Mouse (Mus musculus) large intestine, adult 2 months (tissue): Measurements from ENCODE around the gene Mmab. TPM values are rescaled to one million over a fixed set of nuclear protein-coding genes. Genes with fewer than 3 reads are reported as not detected.

ENCODE experiments used
- DNase-seq: peaks from one replicate; pipeline ENCODE4 v3.0.0-alpha.2; 2012; ENCODE audit warnings: low read depth, low spot score
- WGBS: fragments of 180-500 bp; shearing (Covaris S2); methylation state at CpG from one replicate; pipeline ENCODE4 v1.1.7; 2018; 5-methylcytosine and 5-hydroxymethylcytosine counted together
- polyA plus RNA-seq: library from polyadenylated mRNA; depleted of rRNA; stranded (reverse); fragments of >200 nt; gene quantifications from 2 replicates; pipeline ENCODE4 v1.2.3, GENCODE M21; 2012; rRNA removed

Gene Mmab
- 8.0 and 10.5 TPM in 2 replicates for polyA plus RNA-seq

DNA sequence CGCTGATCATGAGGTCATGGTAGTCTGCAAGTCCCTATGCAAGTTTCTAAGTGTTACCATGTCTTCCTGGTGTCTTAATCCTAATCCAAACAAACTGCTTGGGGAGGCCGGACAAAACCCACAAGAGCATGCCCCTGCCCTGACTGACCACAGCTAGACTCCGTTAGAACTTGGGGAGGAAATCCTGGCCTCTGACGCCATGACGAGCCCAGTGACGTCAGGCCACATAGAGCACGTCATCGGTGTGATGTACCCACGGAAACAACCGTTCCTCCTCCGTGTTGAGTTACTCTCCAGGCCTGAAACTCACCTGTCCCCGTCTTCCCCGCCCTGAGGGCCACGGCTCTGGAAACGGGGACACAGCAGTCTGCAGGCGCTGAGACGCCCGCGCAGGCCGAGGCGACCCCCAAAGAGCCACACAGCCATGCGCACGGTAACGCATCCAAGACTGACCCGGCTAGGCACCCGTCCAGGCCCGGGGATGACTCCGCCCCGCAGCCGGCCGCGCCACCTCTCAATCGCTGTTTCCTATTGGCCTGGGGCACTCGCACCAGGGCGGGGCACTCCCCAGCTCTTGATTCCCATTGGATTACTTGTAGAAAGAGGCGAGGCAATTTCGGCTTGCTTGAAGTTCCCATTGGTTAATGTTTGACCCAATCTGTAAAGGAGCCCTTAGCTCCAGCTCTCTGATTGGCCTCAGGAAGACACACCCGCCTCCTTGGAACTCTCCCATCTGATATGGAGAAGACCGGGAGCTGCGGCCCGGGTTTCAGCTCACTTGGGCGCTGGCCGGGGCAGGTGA is at the start of gene Mmab, which contains the start of gene Mvk:
Gene Mmab, minus strand, starts transcription at position 495 of the 802 bp plus-strand sequence.
Gene Mvk, plus strand, starts transcription at position 704 of the 802 bp plus-strand sequence.
- WGBS: under 1% methylated on average over 43 of the region's 43 CpGs
- DNase-seq: peak; percentile 88

DNA sequence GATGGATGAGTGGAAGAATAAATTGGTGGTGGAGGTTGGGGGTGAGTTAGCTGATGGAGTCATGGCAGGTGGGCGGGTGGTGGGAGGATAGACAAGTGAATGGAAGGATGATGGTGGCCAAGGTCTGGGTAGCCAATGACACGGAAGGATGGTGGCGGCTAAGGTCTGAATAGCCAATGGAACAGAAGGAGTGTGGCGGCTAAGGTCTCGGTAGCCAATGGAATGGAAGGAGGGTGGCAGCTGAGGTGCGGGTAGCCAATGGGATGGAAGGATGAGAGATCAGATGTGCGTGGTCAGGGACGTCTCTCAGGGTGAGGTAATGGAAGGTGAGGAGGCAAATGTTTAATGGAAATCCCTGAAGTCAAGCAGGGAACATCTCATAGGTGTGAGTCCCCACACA is 46.4 kb upstream of the Mmab start:
- no peak for DNase-seq
- 93% methylated on average over 8 of the region's 8 CpGs for WGBS

DNA sequence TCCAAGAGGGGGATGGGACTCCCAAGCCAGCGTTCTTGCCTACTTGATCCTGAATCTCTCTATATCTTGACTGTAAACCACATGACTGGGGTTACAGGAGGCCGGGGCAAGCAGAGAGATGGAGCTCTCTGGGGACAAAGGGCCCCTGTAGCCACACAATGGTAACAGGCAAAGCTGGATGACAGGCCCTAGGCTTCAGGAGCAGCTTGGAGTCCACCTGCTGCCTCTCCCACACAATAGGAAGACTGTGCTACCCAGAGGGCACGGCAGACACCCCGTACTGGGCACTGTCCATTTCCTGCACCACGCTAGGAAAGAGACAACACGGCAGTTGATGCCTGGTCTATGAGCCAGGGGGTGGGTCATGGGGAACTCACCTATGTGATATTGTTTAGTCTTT is 45.7 kb upstream of the Mmab start:
- 70% methylated on average over 6 of the region's 6 CpGs for WGBS
- no peak for DNase-seq

DNA sequence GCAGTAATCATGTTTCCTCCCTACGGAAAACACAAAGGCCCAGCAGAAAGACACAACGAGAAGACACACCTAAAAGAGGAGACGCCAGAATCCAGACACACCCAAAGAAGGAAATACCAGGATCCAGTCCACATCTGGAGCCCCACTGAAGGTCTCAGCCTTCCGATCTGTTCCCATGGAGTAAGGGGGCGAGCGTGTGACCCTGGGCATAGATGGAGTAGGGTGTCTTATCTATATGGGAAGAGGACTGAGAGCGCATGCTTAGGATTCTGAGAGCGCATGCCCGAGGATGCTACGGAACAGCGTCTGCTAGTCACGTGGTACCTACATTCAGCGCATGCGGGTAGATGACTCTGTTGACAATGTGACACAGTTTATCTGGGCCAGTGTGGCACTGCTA is 41.8 kb upstream of the Mmab start:
- 71% methylated on average over 14 of the region's 14 CpGs for WGBS
- no peak for DNase-seq

DNA sequence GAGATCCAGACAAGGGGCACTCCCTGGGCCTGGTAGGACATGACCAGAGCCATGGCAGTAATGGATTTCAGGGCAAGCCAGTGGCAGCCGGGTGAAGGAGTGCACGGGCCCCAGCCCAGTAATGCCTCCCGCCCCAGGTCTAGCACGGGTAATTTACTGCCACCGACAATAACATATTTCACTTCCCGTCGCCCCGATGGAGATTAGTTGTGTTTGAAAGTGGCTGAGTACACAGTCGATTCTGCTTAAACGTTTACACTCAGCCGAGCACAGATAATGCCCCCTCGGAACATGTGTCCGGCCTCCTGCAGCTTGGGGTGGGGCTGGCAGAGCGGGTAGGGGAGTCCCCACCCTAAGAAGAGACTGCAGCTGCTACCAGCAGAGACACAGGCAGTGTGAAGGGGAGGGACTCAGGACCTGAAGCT is 38.7 kb upstream of the Mmab start:
- WGBS: 3% methylated on average over 14 of the region's 14 CpGs
- DNase-seq: no peak

DNA sequence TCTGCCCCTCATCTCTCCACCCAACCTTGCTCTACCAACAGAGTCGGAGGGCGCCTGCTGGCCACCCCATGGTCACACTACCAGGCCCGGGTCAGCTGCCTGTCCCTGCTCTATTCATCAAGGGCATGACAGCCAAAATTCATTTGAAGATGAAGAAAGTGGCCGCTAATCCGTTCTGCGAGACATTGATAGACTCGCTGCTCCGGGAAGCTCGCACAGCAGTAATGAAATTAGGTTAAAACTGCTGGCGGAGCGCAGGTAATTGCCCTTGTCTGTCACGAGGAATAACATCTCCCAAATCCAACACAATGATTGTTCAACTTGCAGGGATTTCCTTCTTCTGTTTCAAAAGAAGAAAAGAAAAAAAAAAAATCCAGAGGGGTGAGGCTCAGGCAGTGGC is 34.4 kb upstream of the Mmab start:
- 88% methylated on average over 12 of the region's 12 CpGs for WGBS
- no peak for DNase-seq

DNA sequence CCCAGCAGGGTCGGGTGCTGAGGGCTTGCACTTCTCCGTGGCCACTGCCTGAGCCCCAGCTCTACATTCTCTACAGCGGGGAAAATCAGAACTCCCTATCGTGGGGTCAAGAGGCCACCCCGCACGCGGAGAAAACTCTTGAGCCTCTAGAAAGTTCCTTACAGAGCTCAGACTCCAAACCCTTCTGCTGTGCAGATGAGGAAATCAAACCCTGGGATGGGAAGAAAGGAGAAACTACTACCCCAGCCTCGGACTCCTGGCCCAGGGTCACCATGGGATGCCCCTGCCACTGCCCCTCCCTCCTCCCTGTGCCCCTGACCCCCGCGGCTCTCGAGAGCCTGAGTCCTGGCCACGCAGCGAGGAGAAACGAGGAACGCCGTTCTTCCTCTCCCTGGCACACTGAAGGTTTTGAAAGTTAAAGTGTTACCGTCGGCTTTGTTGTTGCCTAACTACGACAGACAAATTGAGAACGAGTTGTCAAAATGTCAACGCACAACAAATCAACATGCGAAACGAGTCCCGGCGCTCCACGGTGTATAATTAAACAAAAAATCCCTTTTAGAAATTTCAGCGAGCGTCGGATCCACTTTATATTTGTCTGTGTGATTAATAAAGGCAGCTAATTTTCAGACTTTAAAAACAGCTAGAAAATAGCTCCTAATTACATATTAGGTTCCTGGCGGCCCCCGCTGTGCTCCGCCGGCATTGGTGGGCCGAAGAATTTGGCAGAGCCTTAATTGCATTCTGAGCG is 31.1 kb upstream of the Mmab start:
- no peak for DNase-seq
- WGBS: 54% methylated on average over 35 of the region's 35 CpGs

DNA sequence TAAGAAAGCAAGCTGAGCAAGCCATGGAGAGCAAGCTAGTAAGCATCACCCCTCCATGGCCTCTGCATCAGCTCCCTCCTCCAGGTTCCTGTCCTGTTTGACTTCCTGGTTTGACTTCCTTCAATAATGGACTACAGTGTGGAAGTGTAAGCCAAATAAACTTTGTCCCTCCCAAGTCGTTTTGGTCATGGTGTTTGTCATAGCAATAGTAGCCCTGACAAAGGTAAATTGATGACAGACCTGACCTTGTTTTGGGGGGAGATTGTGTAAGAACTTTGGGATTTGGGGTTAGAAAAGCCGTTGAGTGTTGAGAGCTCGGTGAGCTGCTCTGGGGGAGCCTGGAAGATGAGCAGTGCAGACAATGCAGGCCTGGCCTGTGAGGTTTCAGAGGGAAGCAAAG is 26.5 kb upstream of the Mmab start:
- DNase-seq: no peak

DNA sequence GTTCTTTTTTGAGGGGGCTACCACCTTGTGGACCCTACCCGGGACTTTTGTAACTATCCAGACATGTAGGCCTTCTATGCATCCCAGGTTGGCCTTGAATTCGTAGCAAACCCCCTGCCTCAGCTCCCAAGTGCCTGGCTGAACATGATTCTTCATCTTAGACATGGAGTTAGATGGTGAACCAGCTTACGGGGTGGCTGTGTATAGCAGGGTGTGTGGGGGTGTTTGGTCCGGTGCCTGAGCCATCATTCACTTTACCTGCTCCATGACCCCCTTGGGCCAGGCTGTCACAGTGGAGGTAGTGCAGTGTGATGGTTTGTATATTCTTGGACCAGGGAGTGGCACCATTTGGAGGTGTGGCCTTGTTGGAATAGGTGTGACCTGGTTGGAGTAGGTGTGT is 24.1 kb upstream of the Mmab start:
- WGBS: 67% methylated on average over 4 of the region's 4 CpGs
- no peak for DNase-seq

More for the DNA sequence above, 26.5 kb upstream of the Mmab start:
- WGBS: 59% methylated on average over 3 of the region's 3 CpGs

DNA sequence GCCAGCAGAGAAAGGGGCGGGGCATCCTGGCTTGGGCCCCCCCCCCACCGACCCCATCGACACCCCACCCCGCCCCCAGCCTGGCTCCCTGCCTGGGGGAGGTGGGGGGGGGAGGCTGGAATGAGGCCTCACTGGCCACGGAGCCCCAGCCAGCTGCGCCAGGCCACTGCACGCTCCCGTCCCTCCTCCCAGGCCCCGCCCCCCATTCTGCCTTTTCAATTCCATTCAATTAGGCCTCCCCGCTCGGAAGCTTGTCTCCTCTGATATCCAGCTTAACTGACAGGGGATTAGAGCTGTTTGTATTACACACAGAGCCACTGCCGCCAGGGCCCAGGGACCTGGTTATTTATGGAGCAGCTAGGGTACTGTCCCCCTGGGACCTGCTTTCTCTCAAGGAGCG is 23.6 kb upstream of the Mmab start:
- DNase-seq: no peak
- WGBS: 7% methylated on average over 13 of the region's 13 CpGs

DNA sequence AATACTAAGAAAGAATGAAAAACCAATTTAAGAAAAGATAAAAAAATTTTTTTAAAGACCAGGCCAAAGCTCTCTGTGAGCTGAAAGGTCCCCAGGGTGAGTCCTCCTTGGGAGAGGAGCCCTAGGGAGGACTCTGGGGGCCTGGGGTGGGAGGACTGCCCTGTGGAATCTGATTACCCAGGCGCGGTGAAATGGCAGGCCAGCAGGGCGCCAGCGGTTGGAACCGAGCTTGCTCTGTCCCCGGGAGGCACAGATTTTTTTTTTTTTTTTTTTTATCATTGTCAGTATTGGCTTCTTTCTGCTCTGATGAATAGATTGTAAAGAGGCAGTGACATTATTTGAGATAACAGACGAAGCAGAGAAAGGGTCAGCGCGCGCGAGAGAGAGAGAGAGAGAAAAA is 23.2 kb upstream of the Mmab start:
- 17% methylated on average over 11 of the region's 11 CpGs for WGBS

DNA sequence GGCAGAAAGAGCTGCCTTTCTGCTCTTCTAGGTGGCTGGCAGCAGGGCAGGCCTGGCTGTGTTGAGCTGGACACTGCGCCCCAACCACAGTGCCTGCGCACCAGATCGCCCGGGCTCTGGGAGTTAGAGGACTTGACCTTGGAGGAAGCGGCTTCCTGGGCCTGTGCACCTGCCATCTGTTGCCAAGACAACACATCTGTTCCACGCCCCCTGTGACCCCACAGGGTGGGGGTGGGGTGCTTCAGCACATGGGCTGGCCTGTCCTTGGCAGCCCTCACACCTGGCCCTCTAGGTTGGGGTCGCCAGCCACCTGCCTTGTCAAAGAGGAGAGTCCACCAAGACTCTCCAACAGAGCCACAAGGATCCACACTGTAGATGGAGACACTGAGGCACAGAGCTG is 21.8 kb upstream of the Mmab start:
- no peak for DNase-seq
- WGBS: 66% methylated on average over 7 of the region's 7 CpGs

More for the DNA sequence above, 23.2 kb upstream of the Mmab start:
- no peak for DNase-seq

DNA sequence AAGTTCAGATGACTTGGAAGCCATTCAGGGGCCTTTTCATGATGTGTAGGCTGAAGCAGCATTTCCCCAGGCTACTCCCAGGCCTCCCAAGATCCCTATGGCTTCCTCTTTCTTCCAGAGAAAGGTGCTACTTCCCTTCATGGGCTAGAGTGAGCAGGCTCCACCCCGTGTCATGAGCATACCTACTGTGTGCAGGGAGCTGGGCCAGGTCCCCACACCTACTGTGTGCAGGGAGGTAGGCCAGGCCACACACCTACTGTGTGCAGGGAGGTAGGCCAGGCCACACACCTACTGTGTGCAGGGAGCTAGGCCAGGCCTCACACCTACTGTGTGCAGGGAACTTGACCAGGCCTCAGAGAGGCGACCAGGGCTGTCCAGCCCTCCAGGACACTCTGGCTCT is 20.7 kb upstream of the Mmab start:
- WGBS: 74% methylated on average over 2 of the region's 2 CpGs
- no peak for DNase-seq

DNA sequence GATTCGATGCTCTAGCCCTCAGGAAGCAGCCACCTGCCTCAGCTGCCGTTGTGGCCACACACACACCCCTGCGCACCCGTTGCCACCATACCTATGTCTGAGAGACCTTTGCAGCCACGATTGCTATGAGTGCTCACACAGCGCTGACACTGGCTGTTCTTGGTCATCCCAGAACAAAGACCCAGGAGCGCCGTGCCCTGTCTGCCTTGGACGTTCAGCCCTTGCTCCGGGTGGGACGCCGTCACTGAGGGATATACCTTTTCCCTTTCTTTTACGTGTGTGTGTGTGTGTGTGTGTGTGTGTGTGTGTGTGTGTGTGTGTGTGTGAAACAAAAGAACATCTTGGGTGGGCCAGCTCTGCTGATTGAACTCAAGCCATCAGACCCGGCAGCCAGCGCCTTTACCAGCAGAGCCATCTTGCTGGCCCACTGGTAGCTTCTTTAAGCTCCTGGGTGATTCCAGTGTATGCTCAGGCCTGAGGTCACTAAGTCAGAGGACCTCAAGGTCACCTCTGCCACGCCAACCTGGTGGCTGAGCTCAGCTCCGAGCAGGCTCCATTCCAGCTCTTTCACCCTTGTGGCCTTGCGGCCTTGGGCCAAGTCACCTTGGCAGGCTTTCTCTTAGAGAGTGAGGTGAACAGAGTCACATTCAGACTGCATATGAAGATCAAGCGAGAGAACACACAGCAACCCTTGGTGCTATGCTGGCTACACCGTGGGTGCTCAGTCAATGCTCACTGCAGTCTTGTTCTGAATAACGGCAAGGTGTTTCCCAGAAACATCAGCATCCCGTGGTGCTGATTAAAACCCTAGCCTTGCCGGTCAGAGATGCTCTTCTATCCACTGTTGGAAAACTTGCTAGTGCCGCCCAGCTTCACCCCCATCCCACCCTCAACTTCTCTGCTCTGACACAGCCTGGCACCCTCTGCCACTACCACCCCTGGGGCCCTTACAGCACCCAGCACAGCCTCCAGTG is 18.5 kb upstream of the Mmab start:
- WGBS: 82% methylated on average over 24 of the region's 24 CpGs
- no peak for DNase-seq

DNA sequence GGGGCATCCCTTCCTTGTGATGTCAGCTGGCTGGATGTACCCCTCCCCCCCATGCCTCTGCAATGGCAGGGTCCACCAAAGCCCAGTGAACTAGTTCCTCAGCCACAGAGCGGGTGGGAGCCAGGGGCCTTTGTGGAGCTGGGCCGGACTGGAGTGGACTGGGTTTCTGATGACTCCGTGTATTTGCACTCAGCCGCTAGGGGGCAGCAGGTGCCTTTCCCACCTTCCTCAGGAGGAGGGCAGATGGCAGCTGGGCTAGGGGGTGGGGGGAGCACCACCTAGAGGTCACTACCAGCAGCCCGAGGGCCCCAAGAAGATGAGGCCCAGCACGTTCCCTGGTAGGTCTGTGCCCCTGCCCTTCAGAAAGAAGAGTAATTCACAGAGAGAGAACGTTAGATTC is 17.4 kb upstream of the Mmab start:
- 12% methylated on average over 7 of the region's 7 CpGs for WGBS

DNA sequence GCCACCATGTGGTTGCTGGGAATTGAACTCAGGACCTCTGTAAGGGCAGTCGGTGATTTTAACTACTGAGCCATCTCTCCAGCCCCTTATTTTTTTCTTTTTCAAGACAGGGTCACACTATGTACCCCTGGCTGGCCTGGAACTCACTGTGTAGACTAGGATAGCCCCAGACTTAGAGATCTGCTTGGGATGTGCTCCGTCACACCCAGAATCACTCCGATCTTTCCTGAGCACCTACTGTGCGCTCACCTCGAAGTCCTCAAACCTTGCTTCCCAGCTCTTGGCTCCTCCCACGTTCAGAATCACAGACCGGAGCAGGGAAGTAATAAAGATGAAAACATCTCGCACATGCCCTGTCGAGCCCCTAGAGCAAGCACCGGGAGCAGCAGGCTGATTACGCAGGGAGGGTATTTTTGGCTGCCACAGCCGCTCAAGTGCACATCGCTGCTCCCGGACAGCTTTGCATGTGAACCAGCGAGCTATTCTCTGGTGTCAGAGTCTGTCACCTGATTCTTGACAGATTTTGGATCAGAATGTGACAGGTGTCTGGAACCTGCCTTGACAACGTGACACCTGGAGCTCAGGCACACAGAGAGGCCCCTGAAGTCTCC is 13.2 kb upstream of the Mmab start:
- no peak for DNase-seq
- WGBS: 75% methylated on average over 16 of the region's 16 CpGs

More for the DNA sequence above, 17.4 kb upstream of the Mmab start:
- DNase-seq: peak; percentile 40

DNA sequence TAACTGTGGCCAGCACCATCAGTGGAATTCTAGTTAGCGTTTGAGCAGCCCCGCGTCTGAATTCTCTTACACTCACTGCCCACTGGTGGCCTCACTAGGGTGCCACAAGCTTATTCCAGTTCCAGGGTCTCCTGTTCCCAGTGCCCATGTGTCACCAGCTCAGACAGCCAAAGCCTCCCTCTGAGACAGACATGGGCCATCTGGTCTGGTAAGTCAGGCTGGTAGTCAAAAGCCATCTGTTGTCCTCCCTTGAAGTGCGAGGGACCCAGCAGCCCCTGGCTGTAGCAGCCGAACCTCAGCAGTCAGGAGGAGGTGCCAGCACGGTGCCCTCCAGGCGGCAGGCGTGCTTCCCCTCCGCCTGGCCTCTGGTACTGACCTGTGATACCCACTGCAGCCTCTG is 12.4 kb upstream of the Mmab start:
- 83% methylated on average over 9 of the region's 9 CpGs for WGBS
- no peak for DNase-seq

DNA sequence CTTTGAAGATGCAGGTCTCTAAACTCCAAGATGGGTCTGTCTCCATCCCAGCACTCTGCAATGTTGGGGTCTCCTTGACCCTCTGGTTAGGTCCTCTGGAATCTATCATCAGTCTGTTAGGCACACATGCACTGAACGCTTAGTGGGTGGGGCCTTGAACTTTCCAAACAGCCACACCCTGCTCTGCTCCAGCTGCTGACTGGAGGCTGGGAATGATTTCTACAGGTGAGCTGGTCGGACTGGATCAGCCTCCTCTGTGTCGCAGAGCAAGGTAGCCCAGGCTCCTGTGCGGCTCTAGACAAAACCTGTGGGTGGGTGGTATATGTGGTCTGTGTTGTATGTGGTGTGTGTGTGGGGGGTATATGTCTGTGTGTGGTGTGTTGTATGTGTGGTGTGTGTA is 5.2 kb upstream of the Mmab start:
- WGBS: 36% methylated on average over 4 of the region's 4 CpGs
- DNase-seq: peak; percentile 46

DNA sequence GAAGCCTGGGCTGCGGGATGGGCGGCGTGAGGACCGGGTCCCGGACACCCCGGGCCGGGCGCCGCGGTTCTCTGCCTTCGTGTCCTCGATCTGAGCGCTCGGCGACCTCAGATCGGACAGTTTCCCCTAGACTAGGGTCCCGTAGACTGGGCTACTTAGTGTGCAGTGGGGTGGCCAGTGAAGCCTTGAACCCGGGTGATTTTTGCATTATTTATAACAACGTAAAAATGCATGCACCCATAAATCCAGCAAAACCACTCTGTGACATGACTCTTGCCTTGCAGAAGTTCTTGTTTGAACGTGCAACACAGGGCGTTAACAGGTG is 470 bp upstream of the Mmab start:
- no peak for DNase-seq
- WGBS: under 1% methylated on average over 21 of the region's 21 CpGs

DNA sequence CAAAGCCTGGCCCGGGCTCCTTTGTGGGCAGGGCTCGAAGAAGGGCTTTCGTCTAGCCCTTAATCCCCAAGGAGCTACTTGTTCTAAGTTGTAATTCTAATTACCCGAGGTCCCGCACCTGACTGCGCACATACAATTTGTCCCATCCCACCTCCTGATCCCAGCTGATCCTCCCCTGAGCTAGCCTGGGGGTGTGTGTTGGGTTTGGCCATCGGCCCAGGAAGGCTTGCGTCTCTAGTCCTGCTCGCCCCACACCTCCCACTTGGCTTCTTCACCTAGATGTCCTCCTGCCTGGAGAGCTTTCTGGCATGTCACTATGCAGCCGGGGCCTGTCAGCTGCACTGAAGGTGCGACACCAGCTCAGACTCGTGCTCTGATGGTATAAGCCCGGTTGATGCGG is 8.3 kb downstream of the Mmab start:
- 92% methylated on average over 14 of the region's 14 CpGs for WGBS
- DNase-seq: no peak
